Mouse (Mus musculus): Measurements from ENCODE around the gene Limd2. TPM values are rescaled to one million over a fixed set of nuclear protein-coding genes. Genes with fewer than 3 reads are reported as not detected.

The Limd2 gene
- polyA plus RNA-seq, 1 experiment: 0.93 TPM

- no peaks in the 10 kb centered on the region for H3K9me3 ChIP-seq (ENCODE audit: control insufficient read depth, low read length)
- H3K4me1 ChIP-seq (ENCODE audit: control insufficient read depth): peaks cover 26% of the 10 kb centered on the region
- H3K4me3 ChIP-seq (replicated peaks): peak overlapping the region; percentile 71
- TF ChIP-seq GATA1 (IDR thresholded peaks at IDR 0.05; ENCODE audit: low read length) (no peak), TAL1 (IDR thresholded peaks at IDR 0.05; ENCODE audit: low read length) (no peak)
- peaks cover 26% of the 10 kb centered on the region for H3K36me3 ChIP-seq (ENCODE audit: control insufficient read depth)
- peaks cover 41% of the 10 kb centered on the region for H3K27me3 ChIP-seq (ENCODE audit: control insufficient read depth)
Observed at GRCm38 (mm10) chr11:106159921-106160840, 479 bp downstream of the Limd2 start.

GRCm38 (mm10) chr11:106159216-106159920 is 1.3 kb downstream of the Limd2 start:
- Histone ChIP-seq H3K4me3 (replicated peaks) (peak overlapping the region; percentile 71), H3K27me3 (ENCODE audit: control insufficient read depth) (peaks cover 41% of the 10 kb centered on the region), H3K36me3 (ENCODE audit: control insufficient read depth) (peaks cover 18% of the 10 kb centered on the region), H3K9me3 (ENCODE audit: control insufficient read depth, low read length) (no peaks in the 10 kb centered on the region), H3K4me1 (ENCODE audit: control insufficient read depth) (peaks cover 26% of the 10 kb centered on the region)
- TF ChIP-seq TAL1 (IDR thresholded peaks at IDR 0.05; ENCODE audit: low read length) (no peak), GATA1 (IDR thresholded peaks at IDR 0.05; ENCODE audit: low read length) (no peak)

- Histone ChIP-seq H3K36me3 (ENCODE audit: control insufficient read depth) (peaks cover 17% of the 10 kb centered on the region), H3K4me1 (ENCODE audit: control insufficient read depth) (peaks cover 26% of the 10 kb centered on the region), H3K9me3 (ENCODE audit: control insufficient read depth, low read length) (no peaks in the 10 kb centered on the region), H3K27me3 (ENCODE audit: control insufficient read depth) (peaks cover 41% of the 10 kb centered on the region), H3K4me3 (replicated peaks) (peak overlapping the region; percentile 71)
- TF ChIP-seq TAL1 (IDR thresholded peaks at IDR 0.05; ENCODE audit: low read length) (no peak), GATA1 (IDR thresholded peaks at IDR 0.05; ENCODE audit: low read length) (no peak)
Observed at GRCm38 (mm10) chr11:106158930-106159215, 1.8 kb downstream of the Limd2 start.

GRCm38 (mm10) chr11:106158081-106158929 is 2.4 kb downstream of the Limd2 start:
- Histone ChIP-seq H3K9me3 (ENCODE audit: control insufficient read depth, low read length) (no peaks in the 10 kb centered on the region), H3K4me3 (replicated peaks) (no peak overlapping the region), H3K27me3 (ENCODE audit: control insufficient read depth) (peaks cover 41% of the 10 kb centered on the region), H3K36me3 (ENCODE audit: control insufficient read depth) (peaks cover 12% of the 10 kb centered on the region), H3K4me1 (ENCODE audit: control insufficient read depth) (peaks cover 26% of the 10 kb centered on the region)
- TF ChIP-seq TAL1 (IDR thresholded peaks at IDR 0.05; ENCODE audit: low read length) (no peak; the same call in 2 of the 3 replicates), GATA1 (IDR thresholded peaks at IDR 0.05; ENCODE audit: low read length) (no peak)

GRCm38 (mm10) chr11:106157154-106157553 is 3.5 kb downstream of the Limd2 start:
- Histone ChIP-seq H3K4me1 (ENCODE audit: control insufficient read depth) (peaks cover 26% of the 10 kb centered on the region), H3K36me3 (ENCODE audit: control insufficient read depth) (peaks cover 13% of the 10 kb centered on the region), H3K9me3 (ENCODE audit: control insufficient read depth, low read length) (no peaks in the 10 kb centered on the region), H3K4me3 (replicated peaks) (no peak overlapping the region), H3K27me3 (ENCODE audit: control insufficient read depth) (peaks cover 40% of the 10 kb centered on the region)
- TF ChIP-seq GATA1 (IDR thresholded peaks at IDR 0.05; ENCODE audit: low read length) (no peak), TAL1 (IDR thresholded peaks at IDR 0.05; ENCODE audit: low read length) (no peak)

GRCm38 (mm10) chr11:106156257-106156656 is 4.4 kb downstream of the Limd2 start:
- peaks cover 36% of the 10 kb centered on the region for H3K27me3 ChIP-seq (ENCODE audit: control insufficient read depth)
- H3K9me3 ChIP-seq (ENCODE audit: control insufficient read depth, low read length): no peaks in the 10 kb centered on the region
- TF ChIP-seq TAL1 (IDR thresholded peaks at IDR 0.05; ENCODE audit: low read length) (no peak), GATA1 (IDR thresholded peaks at IDR 0.05; ENCODE audit: low read length) (no peak)
- H3K4me1 ChIP-seq (ENCODE audit: control insufficient read depth): peaks cover 25% of the 10 kb centered on the region
- no peak overlapping the region for H3K4me3 ChIP-seq (replicated peaks)
- peaks cover 18% of the 10 kb centered on the region for H3K36me3 ChIP-seq (ENCODE audit: control insufficient read depth)

GRCm38 (mm10) chr11:106155761-106156160 is 4.9 kb downstream of the Limd2 start:
- no peak for TF ChIP-seq GATA1 (IDR thresholded peaks at IDR 0.05; ENCODE audit: low read length)
- no peak overlapping the region for H3K4me3 ChIP-seq (replicated peaks)
- peaks cover 23% of the 10 kb centered on the region for H3K36me3 ChIP-seq (ENCODE audit: control insufficient read depth)
- peaks cover 20% of the 10 kb centered on the region for H3K4me1 ChIP-seq (ENCODE audit: control insufficient read depth)
- no peaks in the 10 kb centered on the region for H3K9me3 ChIP-seq (ENCODE audit: control insufficient read depth, low read length)
- peaks cover 31% of the 10 kb centered on the region for H3K27me3 ChIP-seq (ENCODE audit: control insufficient read depth)

- H3K36me3 ChIP-seq (ENCODE audit: control insufficient read depth): peaks cover 31% of the 10 kb centered on the region
- peaks cover 11% of the 10 kb centered on the region for H3K4me1 ChIP-seq (ENCODE audit: control insufficient read depth)
- H3K9me3 ChIP-seq (ENCODE audit: control insufficient read depth, low read length): no peaks in the 10 kb centered on the region
- H3K27me3 ChIP-seq (ENCODE audit: control insufficient read depth): peaks cover 21% of the 10 kb centered on the region
- no peak for TF ChIP-seq TAL1 (IDR thresholded peaks at IDR 0.05; ENCODE audit: low read length)
- TF ChIP-seq GATA1 (IDR thresholded peaks at IDR 0.05; ENCODE audit: low read length): no peak
- no peak overlapping the region for H3K4me3 ChIP-seq (replicated peaks)
Observed at GRCm38 (mm10) chr11:106154770-106155169, 5.9 kb downstream of the Limd2 start.
